Mouse (Mus musculus): ENCODE measurements around the gene Sim2. TPM values are rescaled to one million over a fixed set of nuclear protein-coding genes. Genes with fewer than 3 reads are reported as not detected.
A peak's percentile ranks its signal among the peaks of the same experiment; 100 is the strongest.

Sim2 gene
- total RNA-seq, 2 experiments from 2014 or later, result not detected

- no peak for ATAC-seq (ENCODE audit: poor library complexity, severe bottlenecking)
These were observed 73.1 kb downstream of the Sim2 start for GRCm38 (mm10) chr16:94157819-94158218.

DNA sequence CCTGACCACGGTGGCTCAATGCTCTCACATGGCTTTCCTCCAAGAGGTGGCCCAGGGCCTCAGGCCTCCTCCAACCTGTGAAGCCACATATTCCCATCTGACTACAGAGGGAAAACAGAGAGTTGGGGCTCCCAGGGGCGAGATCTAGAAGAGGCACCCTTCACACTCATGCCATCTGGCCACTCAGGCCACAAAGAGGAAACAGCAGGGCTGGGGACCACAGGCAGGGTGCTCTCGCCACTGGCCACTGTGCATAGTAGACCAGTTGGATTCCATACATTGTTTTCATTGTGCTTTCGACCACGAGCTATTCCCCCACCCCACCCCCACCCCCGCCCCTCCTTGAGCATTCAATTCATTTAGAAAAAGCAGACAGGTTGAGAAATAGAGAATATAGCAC is 77.3 kb downstream of the Sim2 start:
- ATAC-seq (ENCODE audit: poor library complexity, severe bottlenecking), result no peak

GRCm38 (mm10) chr16:94163051-94163450 is 78.3 kb downstream of the Sim2 start:
- ATAC-seq (ENCODE audit: poor library complexity, severe bottlenecking), result no peak

- ATAC-seq (ENCODE audit: poor library complexity, severe bottlenecking), result no peak
These were observed 79.5 kb downstream of the Sim2 start for GRCm38 (mm10) chr16:94164236-94164635.

DNA sequence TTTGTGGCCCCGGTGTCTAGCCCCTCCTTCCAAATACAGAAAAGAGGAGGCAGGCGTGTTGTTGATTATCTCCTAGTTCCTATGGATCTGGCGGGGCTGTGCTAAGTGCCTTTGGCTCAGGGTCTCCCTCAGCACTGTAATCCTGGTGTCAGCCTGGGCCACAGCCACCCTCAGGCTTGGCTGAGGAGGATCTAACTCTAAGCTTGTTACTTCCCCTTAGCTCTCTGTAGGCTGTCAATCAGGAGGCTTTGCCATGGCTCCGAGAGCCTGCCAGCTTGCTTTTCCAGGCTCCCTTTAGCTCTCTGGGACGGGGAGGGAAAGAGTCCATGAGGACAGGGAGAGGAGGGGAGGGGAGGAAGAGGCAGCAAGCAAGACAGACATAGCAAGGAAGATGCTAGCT is 80.2 kb downstream of the Sim2 start:
- peak; percentile 50 for ATAC-seq (ENCODE audit: poor library complexity, severe bottlenecking)

- ATAC-seq (ENCODE audit: poor library complexity, severe bottlenecking), result no peak
These were observed 84.2 kb downstream of the Sim2 start for GRCm38 (mm10) chr16:94168655-94169545.

DNA sequence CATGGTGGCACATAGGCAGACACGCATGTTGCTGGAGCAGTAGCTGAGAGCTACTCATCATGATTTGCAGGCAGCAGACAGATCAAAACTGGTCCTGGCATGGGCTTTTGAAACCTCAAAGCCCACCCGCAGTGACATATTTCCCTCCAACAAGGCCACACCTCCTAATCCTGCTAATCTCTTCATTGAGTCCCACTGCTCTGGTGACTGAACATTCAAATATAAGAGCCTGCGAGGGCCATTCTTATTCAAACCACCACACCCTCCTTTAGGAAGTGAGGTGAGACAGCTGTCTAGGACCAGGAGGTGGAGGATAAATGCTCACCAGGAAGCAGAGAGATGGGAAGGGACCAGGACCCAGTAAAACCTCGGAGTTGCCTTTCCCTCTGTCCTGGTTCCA is 85.5 kb downstream of the Sim2 start:
- no peak for ATAC-seq (ENCODE audit: poor library complexity, severe bottlenecking)

GRCm38 (mm10) chr16:94173361-94173760 is 88.6 kb downstream of the Sim2 start:
- no peak for ATAC-seq (ENCODE audit: poor library complexity, severe bottlenecking)

- no peak for ATAC-seq (ENCODE audit: poor library complexity, severe bottlenecking)
These were observed 90.7 kb downstream of the Sim2 start for GRCm38 (mm10) chr16:94175366-94175986.

Other genes with a start within 250 kb of the Sim2 start
- 19.6 and 25.9 TPM in 2 replicates for gene Chaf1b, start 201.0 kb upstream of the Sim2 start, total RNA-seq (2015)
- gene Chaf1b, start 201.0 kb upstream of the Sim2 start, total RNA-seq (2017), result 28.1 and 30.4 TPM in 2 replicates
- not detected in 2 replicates for gene Cldn14, start 76.1 kb upstream of the Sim2 start, total RNA-seq (2015)
- not detected in 2 replicates for gene Cldn14, start 76.1 kb upstream of the Sim2 start, total RNA-seq (2017)
- gene Hlcs, start 228.6 kb downstream of the Sim2 start, total RNA-seq (2015), result 22.8 and 25.3 TPM in 2 replicates
- 14.8 and 21.9 TPM in 2 replicates for gene Hlcs, start 228.6 kb downstream of the Sim2 start, total RNA-seq (2017)
- gene Ripply3, start 243.5 kb downstream of the Sim2 start, total RNA-seq (2015), result 0.23 TPM in 1 of 2 replicates, not detected in the other
- not detected in 2 replicates for gene Ripply3, start 243.5 kb downstream of the Sim2 start, total RNA-seq (2017)